In genomic region chr7:16618661-16619211, GRCm38 (mm10) we compare ENCODE assay signal across 8 mouse cellular contexts. TPM values are rescaled to one million over a fixed set of nuclear protein-coding genes. Genes with fewer than 3 reads are reported as not detected.
DNase-seq lines count a peak whose midpoint lies in the region; ATAC-seq and TF ChIP-seq lines count a peak whose summit lies in the region.

No protein-coding gene starts in this region.

- H3K36me3 ChIP-seq in heart, embryonic 16.5 days (ENCODE audit: control insufficient read depth, insufficient read depth): no peaks in the 10 kb centered on the region
- no peaks in the 10 kb centered on the region for H3K36me3 ChIP-seq in lung, postnatal 0 days (ENCODE audit: insufficient read depth, low read length)

- H3K4me1 ChIP-seq in embryonic fibroblast, embryonic 13.5 days (ENCODE audit: control insufficient read depth, insufficient read depth, low read length): no peaks in the 10 kb centered on the region
- peaks cover 18% of the 10 kb centered on the region for H3K4me1 ChIP-seq in heart, embryonic 16.5 days (ENCODE audit: control insufficient read depth, insufficient read depth, low read length)
- peaks cover 10% of the 10 kb centered on the region for H3K4me1 ChIP-seq in lung, postnatal 0 days (ENCODE audit: insufficient read depth, low read depth, low read length)

- peak; percentile 49; the same call in 1 of the 2 replicates for TF ChIP-seq CTCF in embryonic fibroblast, embryonic 13.5 days (IDR thresholded peaks at IDR 0.05; ENCODE audit: borderline replicate concordance, insufficient read depth, low read length)
- peak; percentile 83 for TF ChIP-seq CTCF in lung, postnatal 0 days (IDR thresholded peaks at IDR 0.05)

- 2% methylated on average over 30 of the region's 30 CpGs for WGBS in heart, embryonic 16.5 days
- 1% methylated on average over 30 of the region's 30 CpGs for whole genome bisulfite sequencing in lung, postnatal 0 days

- DNase-seq in CD8-positive naive resting alpha-beta T cell, adult 2 months (ENCODE audit: low read depth in 2 of 2, low spot score in 2 of 2): peak; percentile 24 to 39
- peak; percentile 81 to 86 for DNase-seq in adrenal gland, postnatal 36 days
- DNase-seq in kidney, postnatal 25 days: peak; percentile 84 to 87
- DNase-seq in lung, postnatal 0 days (ENCODE audit: low spot score): peak; percentile 89
- DNase-seq in retina, postnatal 1 day: peak; percentile 73
- peak; percentile 17 for DNase-seq in urinary bladder, postnatal 10 days (ENCODE audit: low spot score)

- no peaks in the 10 kb centered on the region for H3K27me3 ChIP-seq in heart, embryonic 16.5 days (ENCODE audit: control insufficient read depth, insufficient read depth, low read length)
- H3K27me3 ChIP-seq in lung, postnatal 0 days (replicated peaks; ENCODE audit: insufficient read depth, low read length): no peaks in the 10 kb centered on the region

- no peak for TF ChIP-seq POLR2A in embryonic fibroblast, embryonic 13.5 days (IDR thresholded peaks at IDR 0.05; ENCODE audit: low read depth, low read length)

- H3K27ac ChIP-seq in embryonic fibroblast, embryonic 13.5 days (ENCODE audit: insufficient read depth, low read length): peak overlapping the region; percentile 43; the same call in 1 of the 2 replicates
- H3K27ac ChIP-seq in heart, embryonic 16.5 days (ENCODE audit: low read length): peak overlapping the region; percentile 76
- H3K27ac ChIP-seq in lung, postnatal 0 days (ENCODE audit: low read length): peak overlapping the region; percentile 84

- 0 out of 2 replicates have a peak overlapping the region, but pooled peaks have one; percentile 11 for H3K4me3 ChIP-seq in embryonic fibroblast, embryonic 13.5 days (ENCODE audit: insufficient read depth, low read length)
- peak overlapping the region; percentile 37 for H3K4me3 ChIP-seq in heart, embryonic 16.5 days (ENCODE audit: low read length)
- H3K4me3 ChIP-seq in lung, postnatal 0 days (ENCODE audit: low read depth, low read length): peak overlapping the region; percentile 20; the same call in 1 of the 2 replicates

- no peaks in the 10 kb centered on the region for H3K9me3 ChIP-seq in heart, embryonic 16.5 days (replicated peaks; ENCODE audit: control insufficient read depth, low read length)
- H3K9me3 ChIP-seq in lung, postnatal 0 days (ENCODE audit: low read length): no peaks in the 10 kb centered on the region

- H3K4me2 ChIP-seq in heart, embryonic 16.5 days (ENCODE audit: low read depth, low read length): peak overlapping the region; percentile 58
- H3K4me2 ChIP-seq in lung, postnatal 0 days (replicated peaks; ENCODE audit: low read depth, low read length): peak overlapping the region; percentile 49

- H3K9ac ChIP-seq in heart, embryonic 16.5 days (ENCODE audit: low read length): peak overlapping the region; percentile 32; the same call in 1 of the 2 replicates
- no peak overlapping the region; the same call in 1 of the 2 replicates for H3K9ac ChIP-seq in lung, postnatal 0 days (replicated peaks; ENCODE audit: low read depth)

- no peak for ATAC-seq in heart, embryonic 16.5 days (replicated peaks; ENCODE audit: extremely low read depth, insufficient read depth, low FRiP score)
- ATAC-seq in lung, postnatal 0 days: peak; percentile 18

- TF ChIP-seq EP300 in lung, postnatal 0 days (IDR thresholded peaks at IDR 0.05): peak; percentile 82

RNA-seq across cellular contexts. Expression of gene Arhgap35, which starts 3.9 kb away (rescaled TPM):
- 10 to 100 TPM; 55.7 to 68.7 TPM for total RNA-seq in adrenal gland, postnatal 36 days (2021)
- polyA plus RNA-seq in embryonic fibroblast, embryonic 13.5 days (2011; ENCODE audit: insufficient read length, low read depth, missing spikeins): 68.4 and 71.0 TPM in 2 replicates
- 12.9 and 16.0 TPM in 2 replicates for polyA plus RNA-seq in heart, embryonic 16.5 days (2015; fragmentation: Nextera tagmentation; extraction: Ambion mirVana)
- 8.2 and 10.9 TPM in 2 replicates for polyA plus RNA-seq in lung, postnatal 0 days (2015; fragmentation: Nextera tagmentation; extraction: Ambion mirVana)

RNA-seq across cellular contexts. Expression of gene Ceacam15, which starts 56.8 kb away (rescaled TPM):
- not detected for total RNA-seq in adrenal gland, postnatal 36 days (2021)
- not detected in 2 replicates for polyA plus RNA-seq in embryonic fibroblast, embryonic 13.5 days (2011; ENCODE audit: insufficient read length, low read depth, missing spikeins)
- 0.86 and 1.0 TPM in 2 replicates for polyA plus RNA-seq in heart, embryonic 16.5 days (2015; fragmentation: Nextera tagmentation; extraction: Ambion mirVana)
- not detected in 2 replicates for polyA plus RNA-seq in lung, postnatal 0 days (2015; fragmentation: Nextera tagmentation; extraction: Ambion mirVana)

Comparison
In these comparisons a context has a peak if more than half of its experiments do, and no peak if none do; other contexts are left out.
1. DNase-seq: peak in every context shown above with its lines; median percentile 89 in lung, postnatal 0 days; 86 in kidney, postnatal 25 days; 84 in adrenal gland, postnatal 36 days; 73 in retina, postnatal 1 day; 32 in CD8-positive naive resting alpha-beta T cell, adult 2 months; 17 in urinary bladder, postnatal 10 days.